Mouse (Mus musculus) embryonic stem cell, embryonic (primary cell): ENCODE results near the gene Car3.

Experiments
- CTCF ChIA-PET, 4 experiments: fragments of 300-600 bp in 2 of 4; fragments of 350-600 bp in 2 of 4; sonication (Branson Sonifier 250); formaldehyde crosslinking; loops; one replicate each; lab custom pipeline; 2022; ENCODE audit warnings: inconsistent platforms in 2 of 4; lab: Charles Lee
- POLR2A ChIA-PET, 4 experiments: fragments of 300-600 bp in 2 of 4; fragments of 350-600 bp in 2 of 4; sonication (Branson Sonifier 250); formaldehyde crosslinking; loops; one replicate each; lab custom pipeline; 2022; ENCODE audit warnings: antibody characterized with exemption in 4 of 4, inconsistent platforms in 1 of 4; lab: Charles Lee

Gene Car3

GRCm38 (mm10) chr3:14889085-14889484, 25.8 kb downstream of the Car3 start:
- POLR2A ChIA-PET = no interaction called here
- CTCF ChIA-PET = no interaction called here

- POLR2A ChIA-PET = no interaction called here
- CTCF ChIA-PET = no interaction called here
Measured at GRCm38 (mm10) chr3:14889716-14890409, 26.6 kb downstream of the Car3 start.

- POLR2A ChIA-PET = no interaction called here
- CTCF ChIA-PET = no interaction called here
Measured at GRCm38 (mm10) chr3:14892991-14893390, 29.7 kb downstream of the Car3 start.

DNA sequence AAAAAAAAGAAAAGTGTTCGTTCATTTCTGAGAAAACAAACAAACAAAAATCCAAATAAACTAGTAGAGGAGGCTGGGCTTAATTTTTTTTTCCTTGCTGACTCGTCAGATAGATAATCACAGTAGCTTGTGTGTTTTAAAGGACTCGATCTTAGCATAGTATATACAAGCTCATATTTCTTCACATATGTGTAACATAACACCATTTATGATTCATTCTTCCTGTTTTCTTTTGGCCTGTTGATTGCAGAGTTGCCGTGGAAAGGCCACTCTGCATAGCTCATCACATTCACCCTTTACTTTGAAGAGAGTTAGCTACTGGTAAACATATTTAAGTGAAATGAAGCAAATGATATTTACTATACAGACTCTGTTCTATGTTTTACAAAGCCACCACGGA, 30.4 kb downstream of the Car3 start:
- CTCF ChIA-PET = no interaction called here
- POLR2A ChIA-PET = no interaction called here

DNA sequence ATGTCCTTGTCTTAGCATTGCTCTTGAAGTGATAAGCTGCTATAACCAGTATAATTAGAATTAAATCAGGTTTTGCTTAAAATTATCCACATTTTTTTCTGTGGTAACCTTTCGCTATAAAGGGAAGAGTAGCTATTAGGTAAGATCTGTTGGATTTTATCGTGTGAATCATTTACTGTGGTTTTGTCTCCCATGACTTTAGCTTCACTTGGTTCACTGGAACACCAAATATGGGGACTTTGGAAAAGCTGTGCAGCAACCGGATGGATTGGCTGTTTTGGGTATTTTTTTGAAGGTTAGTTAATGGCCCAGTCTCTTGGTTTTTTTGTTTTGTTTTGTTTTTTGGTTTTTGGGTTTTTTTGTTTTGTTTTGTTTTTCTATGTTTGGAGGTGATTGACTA, 32.0 kb downstream of the Car3 start:
- POLR2A ChIA-PET = no interaction called here
- CTCF ChIA-PET = no interaction called here

DNA sequence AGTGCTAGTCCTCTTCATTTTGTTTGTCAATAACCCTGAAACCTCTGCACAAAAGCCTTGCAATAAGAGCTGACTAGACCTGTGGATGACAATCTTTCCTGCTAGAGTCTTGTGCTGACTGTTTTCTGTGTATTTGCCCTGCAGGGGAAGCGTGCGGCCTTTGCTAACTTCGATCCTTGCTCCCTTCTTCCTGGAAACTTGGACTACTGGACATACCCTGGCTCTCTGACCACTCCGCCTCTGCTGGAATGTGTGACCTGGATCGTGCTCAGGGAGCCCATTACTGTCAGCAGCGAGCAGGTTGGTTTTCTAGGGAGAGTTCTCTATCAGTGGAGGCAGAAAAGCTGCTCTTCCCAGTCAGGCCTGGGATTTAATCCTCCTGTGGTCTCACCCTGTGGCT, 34.5 kb downstream of the Car3 start:
- ChIA-PET POLR2A (no interaction called here), CTCF (no interaction called here)

GRCm38 (mm10) chr3:14903380-14903779, 40.1 kb downstream of the Car3 start:
- POLR2A ChIA-PET = no interaction called here
- CTCF ChIA-PET = no interaction called here

DNA sequence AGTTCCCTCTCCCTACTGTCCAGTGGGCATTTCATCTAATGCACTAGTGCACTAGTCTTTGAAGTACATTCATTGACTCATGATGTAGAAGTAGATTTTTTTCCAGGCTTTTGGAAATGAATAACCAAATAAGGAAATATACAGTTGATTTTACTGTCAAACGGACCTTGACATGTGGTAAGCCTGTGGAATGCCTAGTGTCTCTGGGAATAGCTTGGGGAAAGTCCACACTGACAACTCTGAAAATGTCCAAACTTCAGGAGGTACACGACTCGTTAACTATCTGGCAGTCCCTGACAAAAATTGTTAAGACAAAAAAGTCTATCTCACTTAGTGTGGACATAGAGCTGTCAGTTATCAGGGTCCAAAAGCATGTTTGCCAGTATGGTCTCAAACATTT, 40.9 kb downstream of the Car3 start:
- ChIA-PET CTCF (no interaction called here), POLR2A (interaction anchor here in 1 of 4 experiments (0.6 kb wide), 1 partner anchor 60 kb away, joined by 3 read pairs; no protein-coding TSS in a partner anchor)

- ChIA-PET POLR2A (interaction anchor here in 1 of 4 experiments (0.6 kb wide), 1 partner anchor 199 kb away, joined by 11 read pairs; no protein-coding TSS in a partner anchor), CTCF (no interaction called here)
Measured at GRCm38 (mm10) chr3:14907271-14907670, 44.0 kb downstream of the Car3 start.

GRCm38 (mm10) chr3:14911992-14912582, 48.8 kb downstream of the Car3 start:
- ChIA-PET CTCF (no interaction called here), POLR2A (no interaction called here)

DNA sequence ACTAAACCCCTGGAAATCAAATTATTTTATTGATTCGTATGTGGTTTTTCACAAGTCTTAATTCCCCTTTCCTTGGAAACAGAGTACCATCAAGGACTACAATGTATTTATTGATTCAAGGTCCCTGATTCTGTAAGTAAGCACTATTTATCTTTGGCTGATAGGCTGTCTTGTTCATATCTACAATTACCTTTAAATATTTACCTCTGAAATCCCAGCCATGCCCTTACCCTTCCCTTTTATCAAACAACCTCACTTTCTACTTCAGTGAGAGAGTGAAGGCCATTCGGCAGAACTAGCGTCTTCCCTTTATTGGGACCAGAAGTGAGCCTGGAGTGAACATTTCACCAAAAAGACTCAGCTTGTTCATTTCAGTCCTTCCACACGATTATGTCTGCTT, 50.5 kb downstream of the Car3 start:
- ChIA-PET CTCF (no interaction called here), POLR2A (no interaction called here)

GRCm38 (mm10) chr3:14915355-14915754, 52.0 kb downstream of the Car3 start:
- ChIA-PET CTCF (no interaction called here), POLR2A (no interaction called here)

- ChIA-PET CTCF (no interaction called here), POLR2A (no interaction called here)
Measured at GRCm38 (mm10) chr3:14917261-14917660, 53.9 kb downstream of the Car3 start.
